Mouse (Mus musculus): Measurements from ENCODE around the gene Plcg2.
A peak's percentile ranks its signal among the peaks of the same experiment; 100 is the strongest.

The Plcg2 gene

DNA sequence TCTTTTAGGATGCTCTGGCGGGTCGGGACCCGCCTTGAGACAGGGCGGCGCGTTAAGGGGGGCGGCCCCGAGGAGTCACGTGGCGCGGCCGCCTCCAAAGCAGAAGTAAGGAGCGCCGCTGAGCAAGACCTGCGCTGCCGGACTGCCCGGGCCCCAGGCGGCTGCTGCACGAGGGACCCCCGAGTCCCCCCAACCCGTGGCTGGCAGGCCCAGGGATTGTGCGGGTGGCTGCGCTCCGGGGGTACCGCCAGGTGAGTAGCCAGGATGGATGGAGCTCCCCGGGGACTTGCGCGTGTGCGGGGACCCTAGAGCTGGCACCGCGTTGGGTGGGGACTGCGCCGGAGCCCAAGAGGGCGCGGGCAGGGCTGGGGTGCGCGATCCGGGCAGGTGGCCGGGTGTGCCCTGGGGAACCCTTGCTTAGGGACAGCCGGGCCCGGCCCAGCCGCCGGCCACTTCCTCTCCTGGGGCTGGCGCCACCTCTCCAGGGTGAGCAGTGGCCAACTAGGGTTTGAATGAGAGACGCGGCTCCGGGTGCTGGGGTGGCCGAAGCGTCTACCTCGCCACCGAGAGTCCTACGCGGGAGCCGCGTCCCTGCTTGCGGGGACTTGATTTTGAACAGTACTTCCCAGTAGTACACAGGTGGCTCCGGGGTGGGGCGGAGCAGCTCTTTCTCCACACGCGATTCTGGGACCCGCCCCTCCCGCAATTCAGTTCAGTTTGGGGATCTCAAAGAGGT lies at the start of gene Plcg2:
Plcg2 (plus strand) TSS at position 113 of the 736 bp plus-strand sequence.
- peak; percentile 81 to 82 for DNase-seq (ENCODE audit: low spot score in 2 of 2)

DNA sequence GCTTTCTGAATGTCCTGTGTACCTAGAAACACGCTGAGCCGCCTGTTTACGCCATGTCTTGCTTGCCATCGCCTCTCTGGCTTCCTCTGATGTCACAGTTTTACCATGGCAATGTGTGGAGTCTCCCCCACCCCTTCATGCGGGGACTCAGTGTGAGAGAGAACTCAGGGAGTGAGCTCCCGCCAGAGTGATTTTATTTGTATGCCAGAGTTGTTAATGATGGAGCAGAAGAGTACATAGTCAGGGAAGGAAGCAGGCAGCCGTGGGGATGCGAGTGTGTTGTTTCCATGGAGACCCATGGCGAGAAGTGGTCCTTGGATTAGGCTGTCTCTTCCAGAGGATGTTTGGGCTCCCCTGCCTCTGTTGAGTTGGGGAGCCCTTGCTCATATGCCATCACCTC lies 47.0 kb upstream of the Plcg2 start:
- DNase-seq (ENCODE audit: low spot score in 2 of 2), result no peak

DNA sequence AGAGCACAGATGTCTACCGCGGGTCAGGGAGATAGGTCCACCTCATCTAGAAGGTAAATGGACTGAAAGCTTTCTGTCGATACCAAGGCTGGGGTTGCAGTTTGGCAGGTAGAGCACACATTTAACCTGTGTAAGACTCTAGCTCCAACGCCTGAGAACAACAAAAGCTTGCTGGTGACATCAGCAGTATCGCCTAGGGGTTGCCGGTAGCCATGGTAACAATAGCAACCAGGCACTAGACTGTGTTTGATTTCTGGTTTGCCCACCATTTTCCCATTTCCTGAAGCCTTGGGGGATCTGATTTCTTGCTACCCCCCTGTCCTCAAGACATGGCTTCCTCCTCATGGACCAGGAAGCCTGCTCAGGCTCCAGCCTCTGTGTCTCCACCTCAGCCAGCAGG lies 44.1 kb upstream of the Plcg2 start:
- DNase-seq (ENCODE audit: low spot score in 2 of 2), result no peak

DNA sequence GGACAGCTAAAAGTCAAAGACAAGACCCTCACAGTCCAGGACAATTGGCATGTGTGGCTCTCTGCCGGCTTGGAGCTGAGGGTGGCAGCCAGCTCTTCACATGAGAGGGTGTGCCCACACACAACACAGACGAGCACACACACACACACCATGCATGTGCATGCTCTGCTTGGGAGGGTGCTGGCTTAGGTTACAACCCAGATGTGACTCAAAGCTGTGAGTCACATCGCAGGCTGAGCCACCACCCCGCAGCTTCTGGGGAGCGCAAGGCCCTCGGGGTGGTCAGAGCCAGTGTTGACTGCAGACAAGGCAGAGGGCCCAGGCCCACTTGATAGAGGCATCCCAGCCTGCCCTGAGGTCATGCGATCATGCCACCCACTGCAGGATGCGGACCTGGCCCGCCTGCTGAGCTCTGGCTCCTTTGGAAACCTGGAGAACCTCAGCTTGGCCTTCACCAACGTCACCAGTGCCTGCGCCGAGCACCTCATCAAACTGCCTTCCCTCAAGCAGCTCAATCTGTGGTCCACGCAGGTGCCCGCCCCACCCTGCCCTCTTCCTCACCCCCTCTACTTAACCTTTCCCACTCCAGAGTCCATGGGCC lies 43.5 kb upstream of the Plcg2 start:
- no peak for DNase-seq (ENCODE audit: low spot score in 2 of 2)

DNA sequence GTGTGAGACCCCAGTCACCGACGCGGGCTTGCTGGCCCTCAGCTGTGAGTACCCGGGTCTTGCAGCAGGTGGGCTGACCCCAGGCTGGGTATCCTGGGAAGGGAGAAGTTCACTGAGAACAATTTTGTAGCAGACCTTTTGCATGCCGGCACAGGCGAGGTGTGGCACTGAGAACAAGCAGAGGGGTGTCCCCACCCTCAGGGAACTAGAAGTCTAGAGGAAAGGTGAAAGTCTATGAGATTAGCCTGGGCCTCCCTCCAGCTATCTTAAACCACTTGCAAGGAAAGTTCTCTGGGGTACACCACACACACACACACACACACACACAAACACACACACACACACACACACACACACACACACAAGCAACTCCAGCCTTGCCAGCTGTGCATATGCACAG lies 42.4 kb upstream of the Plcg2 start:
- DNase-seq (ENCODE audit: low spot score in 2 of 2), result no peak

DNA sequence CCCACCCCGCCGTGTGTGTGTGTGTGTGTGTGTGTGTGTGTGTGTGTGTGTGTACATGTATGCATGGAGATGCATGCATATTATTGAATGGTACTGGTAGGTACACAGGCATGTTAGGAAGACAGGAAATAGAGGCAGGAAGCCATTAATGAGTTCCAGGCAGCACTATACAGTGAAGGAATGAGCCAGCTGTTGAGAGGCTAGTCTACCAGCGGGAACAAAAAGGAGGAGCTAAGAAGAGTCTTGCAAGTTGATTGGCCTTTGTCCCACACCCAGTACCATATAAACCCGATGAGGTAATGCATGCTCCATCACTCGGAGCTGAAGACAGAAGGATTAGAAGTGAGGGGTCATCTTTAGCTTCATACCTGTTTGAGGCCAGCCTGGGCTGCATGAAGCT lies 39.7 kb upstream of the Plcg2 start:
- DNase-seq (ENCODE audit: low spot score in 2 of 2), result no peak

DNA sequence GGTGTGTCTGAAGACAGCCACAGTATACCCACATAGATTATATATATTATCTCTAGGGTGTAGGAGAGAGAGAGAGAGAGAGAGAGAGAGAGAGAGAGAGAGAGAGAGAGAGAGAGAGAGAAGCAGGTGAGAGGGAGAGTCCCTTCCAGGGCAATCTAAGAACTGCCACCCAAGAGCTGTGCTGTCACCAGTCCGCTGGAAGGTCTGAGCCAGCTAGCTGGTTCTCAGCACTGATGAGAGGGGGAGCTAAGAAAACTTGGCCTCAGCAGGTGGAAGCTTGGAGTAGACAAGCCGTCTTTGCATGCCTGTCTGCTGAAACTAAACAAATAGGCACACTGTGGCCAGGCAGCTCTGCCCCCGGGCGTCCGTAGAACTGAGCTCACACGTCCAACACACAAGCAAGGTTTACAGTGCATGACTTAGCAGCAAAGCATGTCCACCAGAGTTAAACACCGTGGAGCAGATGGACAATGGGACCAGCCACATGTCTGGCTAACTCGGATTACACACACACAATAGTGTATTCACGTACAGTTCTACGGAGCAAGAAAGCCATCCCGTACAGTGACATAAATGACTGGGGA lies 35.3 kb upstream of the Plcg2 start:
- DNase-seq (ENCODE audit: low spot score in 2 of 2), result no peak

DNA sequence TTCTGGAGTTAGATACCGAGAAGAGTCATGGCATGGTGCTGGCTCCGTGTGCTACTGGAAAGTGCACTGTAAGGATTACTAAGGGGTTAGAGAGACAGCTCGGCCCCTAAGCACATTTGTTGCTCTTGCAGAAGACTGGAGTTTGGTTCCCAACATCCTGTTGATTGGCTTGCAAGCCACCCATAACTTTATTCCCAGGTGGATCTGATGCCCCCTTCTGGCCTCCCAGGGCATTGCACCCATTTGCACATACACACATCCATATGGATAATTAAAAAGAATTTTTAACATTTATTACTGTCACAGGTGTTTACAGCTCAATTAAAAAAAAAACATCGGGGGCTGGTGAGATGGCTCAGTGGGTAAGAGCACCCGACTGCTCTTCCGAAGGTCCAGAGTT lies 33.6 kb upstream of the Plcg2 start:
- no peak for DNase-seq (ENCODE audit: low spot score in 2 of 2)

DNA sequence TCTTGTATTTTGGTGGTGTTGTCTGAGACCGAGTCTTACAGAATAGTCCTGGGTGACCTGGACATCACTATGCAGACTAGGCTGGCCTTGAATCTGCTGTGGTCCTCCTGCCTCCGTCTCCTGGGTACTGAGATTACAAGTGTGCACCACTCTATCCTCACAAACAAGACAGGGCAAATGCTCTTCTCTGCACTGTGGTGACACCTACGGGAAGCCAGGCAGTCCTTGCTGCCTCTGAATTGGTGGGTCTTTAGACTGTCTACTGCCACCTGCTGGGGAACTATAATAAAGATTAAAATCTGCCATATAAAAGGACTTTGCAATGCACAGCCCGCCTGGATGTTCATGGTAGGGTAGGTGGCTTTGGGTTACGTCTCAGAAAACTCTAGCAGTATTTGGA lies 32.8 kb upstream of the Plcg2 start:
- peak; percentile 61 to 74 for DNase-seq (ENCODE audit: low spot score in 2 of 2)

DNA sequence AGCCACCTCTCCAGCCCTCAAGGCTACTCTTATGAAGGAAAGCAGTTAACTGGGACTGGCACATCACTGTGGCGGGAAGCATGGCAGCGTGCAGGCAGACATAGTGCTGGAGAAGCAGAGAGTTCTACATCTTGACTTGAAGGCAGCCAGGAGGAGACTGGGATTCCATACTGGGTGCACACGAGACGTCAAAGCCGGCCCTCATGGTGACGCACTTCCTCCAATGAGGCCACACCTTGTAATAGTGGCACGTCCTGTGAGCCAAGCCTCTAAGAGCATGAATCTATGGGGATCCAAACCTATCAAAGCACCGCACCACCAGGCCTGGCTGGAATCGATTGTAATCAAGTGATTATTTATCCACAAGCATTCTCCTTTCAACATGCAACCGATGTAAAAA lies 30.6 kb upstream of the Plcg2 start:
- no peak for DNase-seq (ENCODE audit: low spot score in 2 of 2)

DNA sequence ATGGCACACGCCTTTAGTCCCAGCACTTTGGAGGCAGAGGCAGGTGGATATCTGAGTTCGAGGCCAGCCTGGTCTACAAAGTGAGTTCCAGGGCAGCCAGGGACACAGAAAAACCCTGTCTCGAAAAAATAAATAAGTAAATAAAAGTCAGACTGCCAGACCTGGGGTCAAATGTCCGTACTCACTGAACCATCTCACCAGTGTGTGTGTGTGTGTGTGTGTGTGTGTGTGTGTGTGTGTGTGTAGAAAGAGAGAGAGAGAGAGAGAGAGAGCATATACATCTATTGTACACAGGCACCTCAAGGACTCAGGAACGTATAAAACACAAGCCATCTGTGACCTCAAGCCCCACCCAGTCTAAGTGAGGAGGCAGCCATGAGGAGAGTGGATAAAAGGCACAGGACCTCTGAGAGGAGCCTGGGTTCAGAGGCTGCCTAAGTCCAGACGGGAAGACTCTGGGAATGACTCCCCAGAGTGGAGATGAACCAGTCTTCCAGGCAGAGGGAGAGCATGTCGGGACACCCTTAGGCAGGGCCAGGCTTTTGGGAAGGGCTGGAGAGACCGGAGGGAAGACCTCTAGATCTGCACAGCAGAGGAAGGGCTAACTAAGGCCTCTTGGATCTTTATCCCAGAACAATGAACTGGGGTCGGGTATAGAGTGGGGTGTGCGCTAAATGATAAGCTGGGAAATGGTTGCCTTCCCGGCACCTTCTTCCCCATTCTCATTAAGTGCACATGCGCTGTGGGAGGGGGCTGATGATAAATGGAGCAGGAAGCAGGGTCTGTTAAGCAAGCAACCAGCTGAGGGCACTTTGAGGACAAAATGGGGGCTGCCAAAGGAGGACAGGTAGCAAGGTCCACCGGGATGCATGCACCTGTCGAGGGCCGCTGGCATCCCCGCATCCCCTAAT lies 28.4 kb upstream of the Plcg2 start:
- DNase-seq (ENCODE audit: low spot score in 2 of 2), result no peak

DNA sequence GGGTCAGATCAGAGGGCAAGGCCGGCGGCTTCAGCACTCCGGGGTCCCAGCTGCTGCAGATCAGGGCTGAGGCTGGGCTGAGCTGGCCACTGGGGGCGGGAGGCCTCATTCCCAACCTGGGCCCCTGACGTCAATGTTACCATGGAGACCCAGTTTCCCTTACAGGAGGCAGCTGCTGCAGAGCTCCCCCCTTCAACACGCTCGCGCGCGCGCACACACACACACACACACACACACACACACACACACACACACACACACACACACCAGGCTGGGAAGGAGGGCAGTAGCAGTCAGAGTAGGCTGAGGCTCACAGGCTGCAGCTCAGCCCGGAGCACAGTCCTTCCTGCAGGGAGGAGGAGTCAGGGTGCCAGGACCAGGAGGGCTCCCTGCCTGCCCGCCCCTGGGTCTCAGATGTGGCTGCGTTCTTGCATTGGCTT lies 27.7 kb upstream of the Plcg2 start:
- peak; percentile 53 to 62 for DNase-seq (ENCODE audit: low spot score in 2 of 2)

DNA sequence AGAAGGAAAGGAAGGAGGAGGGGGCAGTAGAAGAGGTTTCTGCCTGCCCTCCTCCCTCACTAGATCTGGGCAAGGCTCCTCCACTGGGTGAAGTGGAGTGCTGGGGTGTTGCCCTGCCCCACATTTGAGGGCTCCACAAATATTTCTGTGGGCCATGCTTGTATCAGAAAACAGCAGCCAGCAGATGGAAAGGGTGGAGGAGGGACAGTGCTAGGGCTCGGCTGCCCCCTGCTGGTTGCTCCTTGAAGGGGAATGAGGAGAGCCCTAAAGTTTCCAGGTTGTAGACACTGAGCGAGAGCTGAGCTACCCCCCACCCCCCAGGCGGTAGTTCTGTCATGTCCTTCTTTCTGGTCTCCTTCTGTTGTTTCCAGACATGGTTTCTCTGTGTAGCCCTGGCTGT lies 26.9 kb upstream of the Plcg2 start:
- DNase-seq (ENCODE audit: low spot score in 2 of 2), result peak; percentile 62 to 64

DNA sequence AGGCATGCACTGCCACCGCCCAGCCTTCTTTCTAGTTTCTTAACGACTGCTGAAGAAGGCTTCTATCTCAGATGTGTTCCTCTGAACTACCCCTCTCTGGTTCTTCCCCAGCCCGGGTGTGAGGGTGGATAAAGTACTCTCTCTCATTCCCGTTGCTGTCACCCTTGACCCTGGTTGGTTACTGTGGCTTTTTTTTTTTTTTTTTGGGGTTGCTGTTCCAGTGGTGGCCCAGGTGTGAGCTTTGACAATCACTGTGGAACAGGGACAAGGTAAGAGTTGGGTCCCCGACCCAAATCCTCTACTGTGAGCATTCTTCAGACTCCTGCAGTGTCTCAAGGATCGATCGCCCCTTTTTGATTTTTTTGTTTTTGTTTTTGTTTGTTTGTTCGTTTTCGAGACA lies 26.4 kb upstream of the Plcg2 start:
- DNase-seq (ENCODE audit: low spot score in 2 of 2), result no peak

DNA sequence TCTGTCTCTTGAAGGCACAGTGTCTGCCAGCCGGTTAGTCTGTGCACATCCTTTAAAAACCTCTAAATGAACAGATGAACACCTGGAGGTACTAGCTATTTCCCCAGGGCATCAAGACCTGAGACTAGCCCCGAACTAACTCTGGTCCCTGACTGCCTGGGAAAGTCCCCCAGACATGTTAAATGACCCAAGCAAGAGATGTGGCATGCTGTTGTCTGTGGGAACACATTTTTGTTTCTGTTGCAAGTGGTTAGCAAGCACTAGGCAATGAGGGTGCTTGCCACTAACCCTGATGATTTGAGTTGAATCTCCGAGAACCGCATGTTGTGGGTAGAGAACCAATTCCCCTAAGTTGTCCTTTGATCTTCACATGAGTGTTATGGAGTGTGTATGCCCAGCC lies 25.8 kb upstream of the Plcg2 start:
- peak; percentile 50 for DNase-seq (ENCODE audit: low spot score in 2 of 2)

DNA sequence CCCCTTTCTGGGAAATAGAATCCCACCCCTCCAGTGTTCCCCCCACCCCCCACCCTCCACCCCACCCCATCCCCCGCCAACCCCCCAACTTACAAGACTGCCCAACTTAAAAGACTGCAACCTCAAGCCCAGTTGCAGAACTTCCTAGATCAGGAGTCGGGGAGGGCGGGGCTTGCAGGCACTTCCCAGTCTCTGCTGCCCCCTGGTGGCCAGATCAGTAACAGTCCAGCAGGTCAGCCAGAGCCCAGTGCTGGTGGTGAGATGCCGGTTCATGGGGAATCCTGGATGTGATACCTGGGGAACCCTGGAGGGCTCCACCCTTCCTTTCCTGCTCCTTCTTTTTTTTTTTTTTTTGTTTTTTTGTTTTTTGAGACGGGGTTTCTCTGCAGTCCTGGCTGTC lies 23.1 kb upstream of the Plcg2 start:
- peak; percentile 87 to 91 for DNase-seq (ENCODE audit: low spot score in 2 of 2)

DNA sequence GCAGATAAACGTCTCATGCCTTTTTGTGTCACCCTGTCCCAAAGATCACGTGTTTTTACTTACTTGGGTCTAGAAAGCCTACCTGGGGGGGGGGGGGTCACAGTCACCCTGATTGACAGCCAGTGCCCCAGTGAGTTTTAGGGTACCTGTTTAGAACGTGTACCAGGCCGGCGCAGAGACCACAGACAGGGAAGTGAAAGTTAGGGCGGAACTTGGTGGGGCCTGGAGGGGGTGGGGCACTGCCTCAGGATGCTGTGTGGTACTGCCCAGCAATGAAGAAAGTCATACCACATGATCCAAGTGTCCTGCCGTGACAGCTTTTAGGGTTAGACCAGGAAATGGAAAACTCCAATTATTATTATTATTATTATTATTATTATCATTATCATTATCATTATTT lies 22.3 kb upstream of the Plcg2 start:
- peak; percentile 93 for DNase-seq (ENCODE audit: low spot score in 2 of 2)

DNA sequence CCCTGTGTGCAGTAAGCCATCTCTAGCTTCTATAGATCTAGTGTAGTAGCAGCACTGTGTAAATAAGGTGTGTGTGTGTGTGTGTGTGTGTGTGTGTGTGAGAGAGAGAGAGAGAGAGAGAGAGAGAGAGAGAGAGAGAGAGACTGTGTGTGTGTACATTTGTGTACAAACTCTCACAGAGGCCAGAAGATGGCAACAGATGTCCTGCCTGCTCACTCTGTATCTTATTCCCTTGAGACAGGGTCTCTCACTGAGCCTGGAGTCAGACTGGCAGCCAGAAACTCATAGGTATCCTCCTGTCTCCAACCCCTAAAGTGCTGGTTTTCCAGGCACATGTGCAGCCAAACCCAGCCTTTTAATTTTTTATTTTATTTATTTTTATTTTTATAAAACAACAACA lies 20.0 kb upstream of the Plcg2 start:
- no peak for DNase-seq (ENCODE audit: low spot score in 2 of 2)

DNA sequence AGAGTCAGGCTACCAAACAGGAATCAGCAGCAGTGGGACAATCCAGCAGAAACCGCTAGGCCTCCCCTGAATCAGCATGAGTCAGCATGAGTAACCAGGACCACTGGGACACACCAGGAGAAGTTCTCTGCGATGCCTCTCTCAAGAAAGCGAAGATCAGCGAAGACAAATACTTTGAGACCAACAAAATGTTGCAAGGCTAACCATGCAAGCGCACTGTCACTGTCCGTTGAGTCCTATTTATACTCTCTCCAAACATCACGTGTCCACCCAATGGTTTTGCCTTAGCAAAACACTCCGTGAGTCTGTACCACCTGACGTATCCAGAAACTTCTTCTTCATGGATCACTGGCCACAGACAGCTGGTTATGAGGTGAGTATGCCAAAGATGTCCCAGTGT lies 18.1 kb upstream of the Plcg2 start:
- no peak for DNase-seq (ENCODE audit: low spot score in 2 of 2)

DNA sequence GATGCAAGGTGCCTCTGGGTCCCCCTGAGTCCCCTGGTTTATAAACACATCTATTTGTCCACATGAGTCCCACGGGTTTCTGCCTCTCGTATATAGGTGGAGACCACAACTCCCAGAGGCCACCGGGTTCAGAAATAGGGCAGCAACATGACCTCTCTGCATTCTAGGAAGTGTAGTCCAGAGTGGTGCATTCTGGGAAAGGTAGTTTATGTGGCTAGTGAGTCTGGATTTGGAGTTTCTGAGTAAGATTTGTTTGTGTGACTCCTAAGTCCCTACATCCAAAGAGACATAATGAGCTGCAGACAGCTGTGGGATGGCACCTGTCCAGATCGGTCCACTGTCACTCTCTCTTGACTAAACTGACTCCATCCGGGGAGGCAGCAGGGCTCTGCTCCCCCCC lies 17.6 kb upstream of the Plcg2 start:
- peak; percentile 66 to 74 for DNase-seq (ENCODE audit: low spot score in 2 of 2)

DNA sequence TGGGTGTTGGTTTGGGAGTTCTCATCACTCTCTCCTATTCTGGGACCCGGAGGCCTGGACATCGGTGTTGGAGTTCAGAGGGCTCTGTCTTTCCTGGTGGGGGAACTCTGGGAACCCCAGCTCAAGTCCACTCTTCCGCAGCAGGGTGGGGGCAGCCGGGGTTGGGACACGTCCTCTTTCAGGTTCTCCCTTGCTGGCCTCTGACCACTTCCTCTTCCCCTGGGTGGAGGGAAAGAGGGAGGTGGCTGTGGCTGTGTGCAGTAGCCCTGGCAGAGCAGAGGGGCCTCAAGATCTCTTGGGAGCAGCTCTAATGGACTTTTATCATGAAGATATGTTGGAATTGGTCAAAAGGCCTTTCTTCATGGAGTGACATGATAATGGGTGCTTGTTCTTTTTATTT lies 16.3 kb upstream of the Plcg2 start:
- peak; percentile 82 to 84 for DNase-seq (ENCODE audit: low spot score in 2 of 2)

DNA sequence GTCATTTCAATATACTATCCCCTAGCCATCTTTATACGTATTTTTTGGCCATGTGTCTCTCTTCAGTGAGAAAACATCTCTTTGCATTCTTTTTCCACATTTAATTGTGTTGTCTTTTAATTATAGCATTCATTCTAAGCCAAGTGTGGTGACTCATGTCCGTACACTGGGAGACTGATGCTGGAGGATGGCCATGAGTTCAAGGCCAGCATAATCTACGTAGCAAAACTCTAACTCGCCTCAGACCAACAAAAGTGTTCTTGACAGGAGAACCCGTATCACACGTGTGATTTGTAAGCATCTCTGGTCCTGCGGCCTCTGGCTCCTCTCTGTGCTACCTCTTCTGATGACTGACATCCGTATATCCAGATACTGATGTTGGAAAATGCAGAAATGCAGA lies 13.4 kb upstream of the Plcg2 start:
- DNase-seq (ENCODE audit: low spot score in 2 of 2), result no peak

Data from spleen, postnatal 36 days (tissue).